Mouse (Mus musculus): Measurements from ENCODE around the gene Ripor3.

Ripor3 gene

DNA sequence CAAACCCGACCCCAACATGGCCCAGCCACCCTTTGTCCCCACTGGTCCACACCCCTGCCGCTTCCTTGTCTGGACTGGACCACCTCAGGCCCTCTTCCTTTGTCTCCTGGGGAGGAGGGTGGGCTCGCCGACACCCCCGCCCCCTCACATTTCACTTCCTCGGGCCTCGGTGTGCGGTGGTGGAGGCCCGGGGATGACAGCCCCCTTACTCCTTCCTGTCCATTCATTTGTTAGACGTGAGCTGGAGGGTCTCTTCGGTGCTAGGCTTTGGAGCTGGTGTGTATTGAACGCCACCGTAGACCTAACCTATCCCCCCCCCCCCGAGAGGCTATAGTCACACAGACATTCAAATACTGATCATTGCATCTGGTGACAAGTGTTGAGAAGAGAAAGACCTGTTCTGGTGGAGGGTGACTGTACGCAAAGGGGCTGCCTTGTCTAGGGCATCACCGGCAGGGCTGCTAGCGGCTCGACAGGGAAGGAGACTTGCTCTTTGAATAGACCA, 77.6 kb downstream of the Ripor3 start:
- no peak for DNase-seq (ENCODE audit: low read depth, low spot score)

GRCm38 (mm10) chr2:167931985-167932726, 78.3 kb downstream of the Ripor3 start, which contains the start of gene Ptpn1:
TSS of gene Ptpn1 (plus strand) at chr2:167932057.
- DNase-seq (ENCODE audit: low read depth, low spot score), result peak; percentile 92

GRCm38 (mm10) chr2:167930975-167931374, 79.4 kb downstream of the Ripor3 start:
- no peak for DNase-seq (ENCODE audit: low read depth, low spot score)
